Mouse (Mus musculus): Measurements from ENCODE around the gene Glycam1.

Glycam1 gene

GRCm38 (mm10) chr15:103518600-103519385 lies 46.1 kb downstream of the Glycam1 start:
- DNase-seq: no peak

GRCm38 (mm10) chr15:103514914-103515313 lies 50.0 kb downstream of the Glycam1 start:
- no peak for DNase-seq

GRCm38 (mm10) chr15:103514119-103514518 lies 50.8 kb downstream of the Glycam1 start:
- DNase-seq: peak; percentile 70 to 74

- no peak for DNase-seq
These were observed 51.3 kb downstream of the Glycam1 start for GRCm38 (mm10) chr15:103513621-103514031.
